Mouse (Mus musculus): ENCODE data around the gene Rffl.

- TF ChIP-seq CTCF (IDR thresholded peaks at IDR 0.05), result no peak
- TF ChIP-seq EP300 (IDR thresholded peaks at IDR 0.05), result no peak
Measured at GRCm38 (mm10) chr11:82910250-82910649, 39.2 kb upstream of the Rffl start, which contains the start of gene Unc45b.
